Mouse (Mus musculus) adrenal gland, postnatal 10 days (tissue): ENCODE measurements at regions not wholly inside any gene's neighbourhood (a gene's known extent, or its start where the extent isn't known, plus 50 kb on each side); places are given as distances from the start of the nearest gene placed in this dataset.

Experiments
- DNase-seq: peaks from one replicate; pipeline ENCODE4 v3.0.0; 2021; ENCODE audit warnings: mixed read lengths

GRCm38 (mm10) chr3:52416261-52416660 lies 148.1 kb downstream of the Foxo1 start:
- no peak for DNase-seq

- no peak for DNase-seq
Measured at GRCm38 (mm10) chr3:52415361-52415760, 147.2 kb downstream of the Foxo1 start.

GRCm38 (mm10) chr3:52414017-52414416 lies 145.9 kb downstream of the Foxo1 start:
- DNase-seq, result no peak

- DNase-seq, result no peak
Measured at GRCm38 (mm10) chr3:52413187-52413746, 145.1 kb downstream of the Foxo1 start.

GRCm38 (mm10) chr3:52411356-52411755 lies 143.2 kb downstream of the Foxo1 start:
- no peak for DNase-seq

- no peak for DNase-seq
Measured at GRCm38 (mm10) chr3:52409465-52409864, 141.3 kb downstream of the Foxo1 start.

- no peak for DNase-seq
Measured at GRCm38 (mm10) chr3:52406778-52407318, 138.7 kb downstream of the Foxo1 start.

GRCm38 (mm10) chr3:52404636-52405035 lies 136.5 kb downstream of the Foxo1 start:
- DNase-seq, result peak; percentile 37

- no peak for DNase-seq
Measured at GRCm38 (mm10) chr3:52403032-52403431, 134.9 kb downstream of the Foxo1 start.
